Mouse (Mus musculus): ENCODE measurements at regions not wholly inside any gene's neighbourhood (a gene's known extent, or its start where the extent isn't known, plus 50 kb on each side); places are given as distances from the start of the nearest gene placed in this dataset.

DNA sequence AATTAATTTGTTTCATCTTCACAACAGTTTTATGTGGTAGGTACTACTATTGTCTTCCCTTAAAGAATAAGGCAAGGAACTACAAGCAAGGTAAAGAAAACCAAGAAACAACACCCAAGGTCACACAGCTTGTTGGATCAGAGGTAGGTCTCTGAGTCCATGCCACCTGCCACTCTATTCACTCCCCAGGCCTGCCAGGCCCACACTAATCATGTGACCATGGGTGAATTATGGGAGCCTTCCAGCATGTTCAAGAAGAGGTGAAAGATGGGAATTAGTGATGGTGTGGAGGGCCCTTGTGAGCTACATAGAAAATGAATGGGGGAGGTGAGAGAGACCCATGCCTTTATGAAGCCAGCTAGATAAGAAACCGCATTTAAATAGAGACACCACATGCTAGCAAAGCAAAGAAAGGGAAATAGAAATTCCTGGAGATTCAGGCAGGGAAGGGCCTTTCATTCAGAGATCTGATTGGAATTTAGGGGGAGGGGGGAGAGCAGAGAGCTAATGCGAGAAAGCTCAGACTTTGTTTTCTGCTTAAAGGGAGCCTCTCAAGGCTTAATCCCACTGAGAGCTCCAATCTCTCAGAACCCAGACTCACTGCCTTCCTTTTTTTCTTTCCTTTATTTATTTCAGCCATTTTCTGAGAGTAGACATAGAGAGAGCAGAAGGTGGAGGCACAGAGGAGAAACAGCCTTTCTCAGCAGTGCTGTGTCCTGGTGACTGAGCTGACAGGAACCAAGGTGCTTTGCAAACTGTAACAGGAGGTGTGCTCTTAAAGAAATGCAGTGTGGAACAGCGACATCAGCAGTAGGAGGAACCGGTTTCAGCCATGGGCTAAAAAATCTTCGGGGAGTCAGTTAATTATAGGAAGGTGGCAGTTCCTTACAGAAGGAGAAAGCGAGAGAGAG, 160.0 kb downstream of the Spata19 start:
- in situ Hi-C loops (cut with MboI, MseI), result no loop called here

DNA sequence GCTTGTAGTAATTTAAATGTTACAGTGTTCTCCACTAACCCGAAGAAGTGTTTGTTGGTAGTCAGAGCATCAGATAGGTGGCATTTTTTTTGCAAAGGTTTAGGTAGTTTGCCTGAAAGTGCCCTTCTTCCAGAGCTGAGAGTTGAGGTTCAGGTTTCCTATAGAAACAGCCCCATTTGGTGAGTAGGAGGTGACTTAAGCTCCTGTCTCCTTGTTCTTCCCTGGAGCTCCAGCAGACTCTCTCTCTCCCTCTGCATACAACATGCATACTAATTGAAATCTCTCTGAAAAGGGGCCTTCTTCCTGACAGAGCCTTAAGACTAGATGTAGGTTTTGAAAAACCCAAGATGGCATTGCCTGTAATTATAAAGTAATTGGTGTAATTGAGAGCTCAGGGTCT, 161.3 kb downstream of the Spata19 start:
- in situ Hi-C loops (cut with MboI, MseI), result no loop called here

DNA sequence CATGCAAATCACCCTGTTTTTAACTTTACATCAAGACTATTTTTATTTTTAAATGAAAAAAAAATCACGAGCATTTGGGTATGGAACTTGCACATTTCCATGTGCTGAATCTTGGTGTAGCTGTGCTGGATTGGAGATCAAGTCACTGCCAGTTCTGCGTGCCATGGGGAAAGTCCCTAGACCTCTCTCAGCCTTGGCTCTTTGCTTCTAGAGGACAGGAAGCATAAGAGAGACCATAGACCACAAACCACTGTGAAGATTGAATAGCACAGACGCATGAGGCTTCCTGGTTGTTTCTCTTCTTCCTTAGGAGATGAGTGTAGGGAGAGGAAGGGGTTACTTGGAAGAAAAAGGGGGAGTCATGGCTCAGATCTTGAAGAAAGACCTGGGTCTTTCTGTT, 161.7 kb downstream of the Spata19 start:
- in situ Hi-C loops (cut with MboI, MseI), result no loop called here

- in situ Hi-C loops (cut with MboI, MseI), result no loop called here
These were observed 171.9 kb downstream of the Spata19 start for GRCm38 (mm10) chr9:27568372-27569053.

DNA sequence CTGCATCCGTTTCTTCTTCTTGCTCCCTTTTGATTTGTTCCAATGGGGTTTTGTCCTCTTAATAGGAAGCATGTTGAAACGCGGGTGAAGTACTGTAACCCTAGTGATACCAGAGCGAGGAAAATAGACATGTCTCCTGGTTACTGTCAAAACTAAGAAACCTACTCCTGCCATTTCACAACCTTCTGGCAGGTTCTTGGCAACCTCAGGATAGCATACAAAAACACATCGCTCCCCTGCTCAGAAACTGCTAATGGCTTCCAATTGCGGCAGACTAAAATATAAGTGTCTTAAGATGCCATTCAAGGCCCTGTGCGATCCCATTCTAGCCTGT, 172.4 kb downstream of the Spata19 start:
- in situ Hi-C loops (cut with MboI, MseI), result no loop called here

DNA sequence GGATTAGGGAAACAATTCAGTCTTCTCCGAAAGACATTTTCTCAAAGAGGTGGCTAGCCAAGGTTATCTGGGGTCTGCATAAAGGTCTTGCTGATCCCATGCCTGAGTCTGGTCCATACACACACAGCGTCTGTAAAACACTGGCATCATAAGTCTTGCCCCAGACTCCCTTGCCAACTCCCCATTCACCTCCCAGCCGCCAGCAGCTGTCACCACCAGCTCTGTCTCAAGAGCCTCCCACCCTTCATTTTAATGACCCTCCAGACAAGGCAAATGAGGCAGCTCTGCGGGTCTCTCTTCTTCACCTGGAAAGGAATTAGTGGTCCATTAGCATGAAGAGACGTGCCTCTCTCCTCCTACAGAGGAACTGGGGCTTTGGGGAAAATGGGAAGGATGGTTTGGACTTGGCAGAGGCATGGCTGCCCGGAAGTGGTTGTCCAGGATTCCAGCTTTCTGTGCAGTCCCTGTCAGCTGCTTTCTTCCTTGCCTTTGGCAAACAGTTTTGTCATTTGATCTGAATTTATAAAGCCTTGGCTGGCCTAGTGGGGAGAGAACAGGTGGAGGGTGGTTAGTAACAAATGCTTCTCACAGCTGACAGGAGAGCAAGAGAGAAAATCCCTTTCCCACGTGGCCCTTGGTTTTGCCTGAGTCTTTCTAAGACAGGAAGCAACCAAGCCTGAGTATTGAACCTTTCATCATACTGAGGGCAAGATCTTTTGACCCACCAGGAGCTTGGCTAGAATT, 173.3 kb upstream of the Opcml start:
- in situ Hi-C loops (cut with MboI, MseI), result no loop called here

GRCm38 (mm10) chr9:27634901-27635300, 155.7 kb upstream of the Opcml start:
- in situ Hi-C loops (cut with MboI, MseI), result no loop called here

GRCm38 (mm10) chr9:27640611-27641010, 150.0 kb upstream of the Opcml start:
- in situ Hi-C loops (cut with MboI, MseI), result no loop called here

- in situ Hi-C loops (cut with MboI, MseI), result no loop called here
These were observed 147.3 kb upstream of the Opcml start for GRCm38 (mm10) chr9:27643312-27643711.

DNA sequence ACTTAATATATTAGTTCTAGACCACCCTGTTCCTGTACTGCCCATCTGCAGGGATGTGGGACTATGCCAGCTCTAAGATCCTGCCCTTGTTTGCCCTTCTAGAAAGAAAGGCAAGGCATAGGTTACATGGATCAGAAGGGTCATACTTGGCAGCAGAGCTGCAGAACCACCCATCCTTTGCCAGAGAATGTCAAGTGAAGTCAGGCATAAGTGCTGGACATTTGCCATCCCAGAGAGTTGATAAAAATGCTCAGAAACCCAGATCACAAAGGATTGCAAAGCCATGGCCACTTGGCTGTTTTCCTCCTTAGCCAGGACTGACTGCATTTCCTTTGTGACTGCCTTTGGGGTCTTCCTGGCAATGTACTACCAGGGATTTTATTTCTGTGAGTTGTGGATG, 146.7 kb upstream of the Opcml start:
- in situ Hi-C loops (cut with MboI, MseI), result no loop called here

- in situ Hi-C loops (cut with MboI, MseI), result no loop called here
These were observed 145.1 kb upstream of the Opcml start for GRCm38 (mm10) chr9:27645435-27645834.

DNA sequence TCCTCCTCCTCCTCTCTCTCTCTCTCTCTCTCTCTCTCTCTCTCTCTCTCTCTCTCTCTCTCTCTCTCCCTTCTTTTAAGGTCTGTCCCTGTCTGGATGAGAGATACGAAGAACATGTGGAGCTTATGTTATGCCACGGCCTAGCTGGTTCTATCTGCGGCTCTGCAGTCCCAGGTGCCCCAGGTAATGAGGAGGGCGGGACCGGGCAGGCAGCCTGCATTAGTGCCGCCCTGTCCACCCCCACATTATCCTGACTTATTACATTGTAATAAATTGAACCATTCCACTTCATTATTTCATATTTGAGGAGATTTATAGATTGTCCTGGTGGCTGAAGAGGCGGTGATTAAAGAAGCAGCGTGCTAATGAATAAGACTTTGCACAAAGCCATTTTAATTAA, 144.5 kb upstream of the Opcml start:
- in situ Hi-C loops (cut with MboI, MseI), result no loop called here

DNA sequence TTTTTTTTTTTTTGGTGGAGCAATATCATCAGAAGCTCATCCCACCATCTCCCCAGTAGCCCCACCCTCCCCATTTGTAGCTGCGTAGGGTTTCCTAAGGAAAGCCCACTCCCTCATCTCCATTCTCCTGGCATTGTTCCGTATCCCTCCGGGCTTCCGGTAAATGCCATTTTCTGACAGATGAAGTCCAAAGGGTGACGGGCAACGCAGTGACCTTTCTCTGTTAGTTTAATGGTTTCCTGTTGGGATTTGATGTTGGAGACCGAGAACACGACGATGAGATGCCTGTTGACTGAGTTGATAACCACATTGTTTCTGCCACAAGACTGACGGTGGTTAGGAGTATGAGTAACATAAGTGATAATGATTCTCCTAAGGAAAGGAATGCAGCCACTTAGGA, 143.6 kb upstream of the Opcml start:
- in situ Hi-C loops (cut with MboI, MseI), result no loop called here

- in situ Hi-C loops (cut with MboI, MseI), result no loop called here
These were observed 132.6 kb upstream of the Opcml start for GRCm38 (mm10) chr9:27658001-27658400.

GRCm38 (mm10) chr9:27661431-27662300, 128.9 kb upstream of the Opcml start:
- in situ Hi-C loops (cut with MboI, MseI), result no loop called here

- in situ Hi-C loops (cut with MboI, MseI), result no loop called here
These were observed 127.3 kb upstream of the Opcml start for GRCm38 (mm10) chr9:27663230-27663629.

DNA sequence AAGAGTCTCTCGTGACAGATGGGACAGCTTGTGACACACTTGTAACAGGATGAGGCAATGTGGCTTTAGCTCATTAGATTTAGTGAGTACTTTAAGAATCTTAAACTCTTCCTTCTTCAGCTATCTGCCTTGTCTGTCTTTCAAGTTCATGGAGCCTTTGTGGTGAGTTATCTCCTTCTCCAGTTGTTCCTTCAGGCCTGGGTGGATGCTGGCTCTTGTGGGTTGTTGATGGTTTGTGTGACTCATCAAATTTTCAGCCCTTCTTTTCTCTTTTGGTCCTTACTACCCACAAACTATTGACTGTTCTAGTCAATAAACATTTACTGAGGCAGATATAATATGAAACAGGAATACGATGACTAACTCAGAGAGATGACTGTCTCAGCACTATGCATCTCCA, 124.9 kb upstream of the Opcml start:
- in situ Hi-C loops (cut with MboI, MseI), result no loop called here

GRCm38 (mm10) chr9:27670032-27670740, 120.4 kb upstream of the Opcml start:
- in situ Hi-C loops (cut with MboI, MseI), result no loop called here

DNA sequence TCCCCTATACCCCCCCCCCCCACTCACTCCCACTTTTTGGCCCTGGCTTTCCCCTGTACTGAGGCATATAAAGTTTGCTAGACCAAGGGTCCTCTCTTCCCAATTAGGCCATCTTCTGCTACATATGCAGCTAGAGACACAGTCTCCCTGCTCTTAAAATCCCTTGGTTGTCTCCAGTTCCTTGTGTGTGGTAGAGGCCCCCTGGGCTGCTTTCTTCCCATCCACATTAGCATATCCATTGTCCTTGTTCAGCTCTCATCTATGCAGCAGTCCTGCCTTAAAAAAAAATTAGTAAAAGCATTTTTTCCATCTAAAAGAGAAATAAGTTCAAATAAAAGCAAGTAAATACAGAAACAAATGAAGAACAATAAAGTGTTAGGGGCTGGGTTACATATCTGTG, 105.2 kb upstream of the Opcml start:
- in situ Hi-C loops (cut with MboI, MseI), result no loop called here

DNA sequence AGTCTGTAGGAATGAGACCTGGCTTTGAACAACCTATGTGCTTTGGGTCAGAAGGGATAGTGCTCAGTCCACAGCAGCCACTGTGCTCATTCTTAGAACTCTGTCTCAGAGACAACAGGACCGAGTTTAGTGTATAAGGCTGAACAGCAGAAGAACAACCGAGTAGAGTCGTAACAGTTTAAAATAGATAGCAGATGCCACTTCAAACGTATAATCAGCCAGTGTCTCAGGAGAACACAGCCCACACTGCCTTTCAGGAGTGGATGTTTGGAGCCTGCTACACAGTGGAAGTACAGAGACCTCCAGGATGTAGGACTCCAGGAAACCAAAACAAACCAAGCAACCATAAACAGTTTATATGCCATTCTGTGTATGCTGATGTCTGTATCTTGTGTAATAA, 99.0 kb upstream of the Opcml start:
- in situ Hi-C loops (cut with MboI, MseI), result no loop called here

- in situ Hi-C loops (cut with MboI, MseI), result no loop called here
These were observed 97.8 kb upstream of the Opcml start for GRCm38 (mm10) chr9:27692751-27693150.

Measured in regulatory T cell (primary cell).